Mouse (Mus musculus): ENCODE measurements around the gene Rap2c.

DNA sequence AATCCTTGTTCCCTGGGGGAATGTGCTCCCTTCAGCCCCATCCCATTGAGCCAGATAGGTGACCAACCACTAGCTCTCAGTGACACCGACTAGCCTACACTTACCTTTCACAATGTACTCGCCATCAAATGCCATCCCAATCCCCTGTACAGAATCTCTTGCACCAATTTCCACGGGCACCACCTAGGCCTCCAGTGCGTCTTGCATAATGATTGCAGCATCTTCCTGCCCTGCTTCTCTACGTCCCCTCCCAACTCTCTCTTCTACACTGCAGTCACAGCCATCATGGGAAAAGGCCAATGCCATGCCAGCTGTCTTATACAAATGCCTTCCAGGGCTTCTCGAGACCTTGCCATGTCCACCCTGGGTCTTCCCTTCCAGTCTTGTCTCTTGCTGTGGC is 27.9 kb downstream of the Rap2c start:
- TF ChIP-seq POLR2A (IDR thresholded peaks at IDR 0.05; ENCODE audit: control insufficient read depth in 1 of 2, insufficient read depth in 1 of 2, low read depth in 1 of 2, low read length in 2 of 2, poor library complexity in 1 of 2) (no peak), EP300 (IDR thresholded peaks at IDR 0.05; ENCODE audit: low read depth in 1 of 2, low read length in 2 of 2) (no peak), KAT2A (conservative IDR thresholded peaks at IDR 0.05; ENCODE audit: low read depth, low read length) (no peak), MXI1 (IDR thresholded peaks at IDR 0.05; ENCODE audit: low read depth, low read length) (no peak), E2F4 (IDR thresholded peaks at IDR 0.05; ENCODE audit: borderline replicate concordance, low read depth, low read length) (no peak), CTCF (IDR thresholded peaks at IDR 0.05 in 2 of 3, conservative IDR thresholded peaks at IDR 0.05 in 1 of 3; ENCODE audit: control insufficient read depth in 1 of 3, insufficient read depth in 1 of 3, low read depth in 2 of 3, low read length in 3 of 3, poor library complexity in 1 of 3, severe bottlenecking in 1 of 3) (no peak), BHLHE40 (IDR thresholded peaks at IDR 0.05; ENCODE audit: borderline replicate concordance, low read depth, low read length) (no peak), MYB (IDR thresholded peaks at IDR 0.05; ENCODE audit: low read depth, low read length) (no peak), ZNF384 (IDR thresholded peaks at IDR 0.05; ENCODE audit: low read depth, low read length) (no peak)
